ENCODE assay signal across 9 mouse cellular contexts in genomic region chr5:121546530-121546895, GRCm38 (mm10). TPM values are rescaled to one million over a fixed set of nuclear protein-coding genes. Genes with fewer than 3 reads are reported as not detected.
DNase-seq lines count a peak whose midpoint lies in the region; ATAC-seq and TF ChIP-seq lines count a peak whose summit lies in the region.
"Had no signal": no experiment of that assay in that cellular context is flagged by ENCODE, and none has a peak within 500 bp of the region (broad histone marks: within the 10 kb centered on the region; RNA-seq: fewer than 3 reads in every experiment).

No protein-coding gene starts in this region.

- TF ChIP-seq CTCF in liver, embryonic 14.5 days (IDR thresholded peaks at IDR 0.05; ENCODE audit: low read depth) = peak; percentile 77

- peak overlapping the region; percentile 90 for H3K27ac ChIP-seq in heart, embryonic 13.5 days (replicated peaks)
- peak overlapping the region; percentile 72 for H3K27ac ChIP-seq in liver, embryonic 14.5 days

- peak overlapping the region; percentile 97 for H3K4me2 ChIP-seq in heart, embryonic 13.5 days
- H3K4me2 ChIP-seq in liver, embryonic 14.5 days (ENCODE audit: low read depth) = peak overlapping the region; percentile 80

- H3K4me3 ChIP-seq in heart, embryonic 13.5 days = peak overlapping the region; percentile 100
- H3K4me3 ChIP-seq in liver, embryonic 14.5 days (ENCODE audit: insufficient read depth in 1 of 2, low read depth in 2 of 2, low read length in 2 of 2) = peak overlapping the region; percentile 78 to 97

- H3K36me3 ChIP-seq in heart, embryonic 13.5 days = no peaks in the 10 kb centered on the region
- H3K36me3 ChIP-seq in liver, embryonic 14.5 days (replicated peaks; ENCODE audit: control insufficient read depth, insufficient read depth, low read depth) = no peaks in the 10 kb centered on the region

- DNase-seq in 3T3-L1 (ENCODE audit: low read depth, low spot score) (peak; percentile 86), NIH3T3 (ENCODE audit: low read depth) (peak; percentile 84)
- DNase-seq in embryo, embryonic 10 days (ENCODE audit: low spot score) = peak; percentile 73
- DNase-seq in kidney, postnatal 10 days = peak; percentile 82
- peak; percentile 53 to 62 (median 55) for DNase-seq in liver, embryonic 14.5 days (ENCODE audit: low read depth in 3 of 3, low spot score in 3 of 3)
- DNase-seq in natural killer cell, adult 2 months (ENCODE audit: low spot score in 2 of 2) = peak; percentile 32 to 41
- DNase-seq in testis, postnatal 14 days (ENCODE audit: low spot score) = peak; percentile 53

- H3K4me1 ChIP-seq in heart, embryonic 13.5 days = peaks cover 32% of the 10 kb centered on the region
- H3K4me1 ChIP-seq in liver, embryonic 14.5 days (replicated peaks; ENCODE audit: control insufficient read depth in 2 of 2, insufficient read depth in 2 of 2, low read length in 1 of 2) = peaks cover 22 to 25% of the 10 kb centered on the region in 2 experiments

- no peaks in the 10 kb centered on the region for H3K27me3 ChIP-seq in heart, embryonic 13.5 days (replicated peaks)
- H3K27me3 ChIP-seq in liver, embryonic 14.5 days (ENCODE audit: control insufficient read depth, insufficient read depth, low read length) = no peaks in the 10 kb centered on the region

- WGBS in heart, embryonic 13.5 days = 32% methylated on average over 6 of the region's 6 CpGs
- 12% methylated on average over 6 of the region's 6 CpGs for WGBS in liver, embryonic 14.5 days (ENCODE audit: insufficient replicate concordance)

- no peak for ATAC-seq in heart, embryonic 13.5 days (ENCODE audit: extremely low read depth, insufficient number of reproducible peaks, low FRiP score, low TSS enrichment)
- peak; percentile 22; the same call in 1 of the 2 replicates for ATAC-seq in liver, embryonic 14.5 days (ENCODE audit: insufficient read depth)

- H3K9ac ChIP-seq in heart, embryonic 13.5 days = peak overlapping the region; percentile 98
- peak overlapping the region; percentile 97 for H3K9ac ChIP-seq in liver, embryonic 14.5 days (replicated peaks)

- TF ChIP-seq EP300 in liver, embryonic 14.5 days (IDR thresholded peaks at IDR 0.05; ENCODE audit: low read depth) = no peak

- no peaks in the 10 kb centered on the region for H3K9me3 ChIP-seq in heart, embryonic 13.5 days
- no peaks in the 10 kb centered on the region for H3K9me3 ChIP-seq in liver, embryonic 14.5 days (ENCODE audit: control insufficient read depth, low read length)

RNA-seq across cellular contexts. Expression of gene Mapkapk5, which starts 0.8 kb away (rescaled TPM):
- polyA plus RNA-seq in heart, embryonic 13.5 days (2015; fragmentation: Nextera tagmentation; extraction: Ambion mirVana) = 31.7 and 33.6 TPM in 2 replicates
- polyA plus RNA-seq in liver, embryonic 14.5 days (2012; rRNA removed) = 27.2 and 43.4 TPM in 2 replicates
- 22.8 and 31.4 TPM in 2 replicates for polyA plus RNA-seq in liver, embryonic 14.5 days (2014; fragmentation: Nextera tagmentation; extraction: Ambion mirVana)

RNA-seq across cellular contexts. Expression of gene Adam1a, which starts 1.2 kb away (rescaled TPM):
- polyA plus RNA-seq in heart, embryonic 13.5 days (2015; fragmentation: Nextera tagmentation; extraction: Ambion mirVana) = 1.2 and 1.3 TPM in 2 replicates
- 1.5 and 1.6 TPM in 2 replicates for polyA plus RNA-seq in liver, embryonic 14.5 days (2012; rRNA removed)
- 0.20 and 0.28 TPM in 2 replicates for polyA plus RNA-seq in liver, embryonic 14.5 days (2014; fragmentation: Nextera tagmentation; extraction: Ambion mirVana)

RNA-seq across cellular contexts. Expression of gene Gm42878, which starts 1.2 kb away (rescaled TPM):
- polyA plus RNA-seq in heart, embryonic 13.5 days (2015; fragmentation: Nextera tagmentation; extraction: Ambion mirVana) = not detected in 2 replicates
- 0.07 TPM in 1 of 2 replicates, not detected in the other for polyA plus RNA-seq in liver, embryonic 14.5 days (2012; rRNA removed)
- not detected in 2 replicates for polyA plus RNA-seq in liver, embryonic 14.5 days (2014; fragmentation: Nextera tagmentation; extraction: Ambion mirVana)
- polyA plus RNA-seq: gonadal fat pad, adult 2 months had no signal

RNA-seq across cellular contexts. Expression of gene Adam1b, which starts 43.3 kb away (rescaled TPM):
- 0.09 TPM in 1 of 2 replicates, not detected in the other for polyA plus RNA-seq in heart, embryonic 13.5 days (2015; fragmentation: Nextera tagmentation; extraction: Ambion mirVana)
- polyA plus RNA-seq in liver, embryonic 14.5 days (2012; rRNA removed) = not detected in 2 replicates
- not detected in 2 replicates for polyA plus RNA-seq in liver, embryonic 14.5 days (2014; fragmentation: Nextera tagmentation; extraction: Ambion mirVana)

RNA-seq across cellular contexts. Expression of gene Aldh2, which starts 47.1 kb away (rescaled TPM):
- 70.7 and 71.8 TPM in 2 replicates for polyA plus RNA-seq in heart, embryonic 13.5 days (2015; fragmentation: Nextera tagmentation; extraction: Ambion mirVana)
- 113 and 157 TPM in 2 replicates for polyA plus RNA-seq in liver, embryonic 14.5 days (2012; rRNA removed)
- polyA plus RNA-seq in liver, embryonic 14.5 days (2014; fragmentation: Nextera tagmentation; extraction: Ambion mirVana) = 48.1 and 61.7 TPM in 2 replicates
